Mouse (Mus musculus) erythroid progenitor cell, adult 5-6 weeks (primary cell): ENCODE data around the gene Uri1. TPM values are rescaled to one million over a fixed set of nuclear protein-coding genes. Genes with fewer than 3 reads are reported as not detected.
A peak's percentile ranks its signal among the peaks of the same experiment; 100 is the strongest.

Experiments used
- ATAC-seq: replicated peaks from 2 replicates; pipeline ENCODE4 v1.8.0; 2016; ENCODE audit warnings: moderate number of reproducible peaks, mild to moderate bottlenecking, moderate TSS enrichment, inconsistent platforms; ENCODE audit not compliant: poor library complexity, low FRiP score, severe bottlenecking
- total RNA-seq, 2 experiments: library from RNA; stranded (forward) in 1 of 2; stranded (reverse) in 1 of 2; fragments of 150-400 nt in 1 of 2; fragments of 186-747, 209-891 nt in 1 of 2; gene quantifications; 2 replicates each; pipeline versions ENCODE4 v1.2.3 to v1.2.4; 2015 to 2017; ENCODE audit warnings: low replicate concordance in 2 of 2

Uri1 gene
- 10.1 TPM in 2 replicates for total RNA-seq (2015; ENCODE audit: low replicate concordance)
- total RNA-seq (2017; ENCODE audit: low replicate concordance) = 18.2 and 18.8 TPM in 2 replicates

DNA sequence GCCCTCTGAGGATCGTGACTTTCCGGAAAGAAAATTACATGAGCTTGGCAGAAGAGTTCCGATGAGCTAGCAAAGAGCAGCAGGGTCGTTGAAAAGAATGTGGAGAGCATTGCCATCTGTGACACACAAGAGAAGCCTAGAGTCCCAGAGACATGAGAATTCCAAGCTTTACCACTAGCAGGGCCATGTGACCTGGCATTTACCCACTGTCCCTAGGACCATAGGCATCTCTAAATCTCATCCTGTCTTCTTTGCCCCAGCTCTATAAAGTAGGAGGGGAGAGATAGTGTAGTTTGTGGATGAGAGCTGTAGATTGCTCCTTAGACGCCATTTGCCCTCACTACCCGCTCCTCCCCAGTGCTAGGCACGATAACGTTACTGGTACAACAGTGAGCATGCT, at the start of gene Uri1:
Uri1 (minus strand) TSS at position 101 of the 400 bp plus-strand sequence.
- ATAC-seq = no peak

DNA sequence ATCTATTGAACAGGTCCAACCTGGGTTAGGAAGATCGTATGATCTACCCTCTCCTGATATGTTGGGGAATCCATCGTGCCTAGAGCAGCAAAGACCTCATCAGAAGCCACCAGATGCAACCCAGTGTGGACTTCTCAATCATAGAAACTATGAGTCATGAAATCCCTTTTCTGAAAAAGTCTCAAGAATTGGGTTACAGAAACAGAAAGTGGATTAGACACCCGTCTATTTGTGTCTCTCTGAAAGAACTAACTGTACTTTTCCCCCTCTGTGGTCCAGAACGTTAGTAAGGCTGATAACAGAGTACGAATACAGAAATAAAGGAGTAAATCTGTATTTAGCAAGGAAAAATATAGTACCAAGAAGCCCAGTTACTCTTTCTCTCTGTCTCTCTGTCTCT, 47.7 kb upstream of the Uri1 start:
- no peak for ATAC-seq

DNA sequence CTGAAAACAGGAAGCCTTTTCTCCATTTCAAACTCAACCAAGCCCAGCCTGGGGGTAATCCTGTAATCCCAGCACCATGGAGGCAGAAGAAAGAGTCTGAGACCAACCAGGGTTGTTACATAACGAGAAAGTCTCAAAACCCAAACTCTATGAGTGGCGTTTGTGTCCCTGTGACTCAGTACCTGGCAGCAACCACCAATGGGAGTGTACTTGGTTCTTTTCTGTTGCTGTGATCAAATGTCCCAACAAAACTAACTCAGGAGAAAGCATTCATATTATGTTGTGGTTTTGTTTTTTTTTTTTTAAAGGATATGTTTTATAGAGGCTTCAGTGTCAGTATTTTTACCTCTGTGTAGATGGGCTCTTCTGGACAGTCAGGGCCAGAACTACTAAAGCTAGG, 47.3 kb upstream of the Uri1 start:
- ATAC-seq = no peak

DNA sequence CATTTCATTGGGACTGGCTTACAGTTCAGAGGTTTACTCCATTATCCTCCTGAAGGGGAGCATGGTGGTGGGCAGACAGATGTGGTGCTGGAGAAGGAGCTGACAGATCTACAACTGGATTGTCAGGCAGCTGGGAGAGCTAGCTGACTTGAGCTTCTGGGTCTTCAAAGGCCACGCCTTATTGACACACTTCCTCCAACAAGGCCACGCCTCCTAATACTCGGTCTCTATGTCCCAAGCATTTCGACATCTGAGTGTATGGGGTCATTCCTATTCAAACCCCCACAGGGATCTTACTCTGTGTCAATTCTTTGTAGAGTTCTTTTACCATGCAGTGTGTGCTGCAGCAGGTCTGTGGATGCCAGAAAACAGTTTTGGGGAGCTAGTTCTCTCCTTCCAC, 41.1 kb upstream of the Uri1 start:
- no peak for ATAC-seq

DNA sequence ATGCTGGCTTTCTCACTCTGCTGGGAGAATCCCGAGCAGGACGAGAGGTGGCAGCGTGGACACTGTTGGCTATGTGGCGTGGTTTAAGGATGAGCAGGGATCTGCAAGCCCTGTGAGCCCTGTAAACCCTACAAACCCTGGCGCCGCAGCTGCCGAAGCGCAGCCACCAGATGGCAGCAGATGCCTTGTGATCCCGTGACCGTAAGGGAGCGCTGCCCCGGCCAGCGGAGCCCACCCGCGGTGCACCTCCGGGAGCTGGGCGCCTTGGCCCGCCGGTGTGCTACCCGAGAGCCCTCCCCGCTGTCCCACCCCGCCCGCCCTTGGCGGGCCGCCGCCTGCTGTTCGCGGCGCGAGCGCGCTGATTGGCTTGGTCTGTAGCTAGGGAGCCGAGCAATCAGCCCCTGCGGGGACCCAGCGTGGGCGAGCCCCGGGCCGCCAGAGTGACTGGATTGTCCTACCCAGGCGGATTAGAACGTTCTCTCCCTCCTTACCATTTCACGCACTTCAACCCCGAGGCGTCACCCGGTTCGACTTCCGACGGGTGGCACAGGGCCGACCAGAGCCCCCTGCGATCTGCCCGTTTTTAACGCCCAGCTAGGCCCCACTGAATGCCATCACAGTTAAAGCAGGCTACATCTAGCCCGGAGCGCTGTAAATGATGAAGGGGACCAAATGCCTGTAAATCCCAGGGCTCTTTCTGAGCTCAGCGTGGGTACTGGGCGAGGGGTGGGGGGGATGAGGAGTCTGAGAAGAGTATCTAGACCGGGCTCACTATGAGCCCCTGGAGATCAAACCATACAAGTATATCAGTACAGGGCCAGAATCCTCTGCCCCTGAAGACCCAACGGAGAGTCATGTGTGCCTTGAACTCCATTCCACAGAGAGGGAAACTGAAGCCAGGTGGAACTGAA, 38.0 kb upstream of the Uri1 start:
- peak; percentile 81 for ATAC-seq

DNA sequence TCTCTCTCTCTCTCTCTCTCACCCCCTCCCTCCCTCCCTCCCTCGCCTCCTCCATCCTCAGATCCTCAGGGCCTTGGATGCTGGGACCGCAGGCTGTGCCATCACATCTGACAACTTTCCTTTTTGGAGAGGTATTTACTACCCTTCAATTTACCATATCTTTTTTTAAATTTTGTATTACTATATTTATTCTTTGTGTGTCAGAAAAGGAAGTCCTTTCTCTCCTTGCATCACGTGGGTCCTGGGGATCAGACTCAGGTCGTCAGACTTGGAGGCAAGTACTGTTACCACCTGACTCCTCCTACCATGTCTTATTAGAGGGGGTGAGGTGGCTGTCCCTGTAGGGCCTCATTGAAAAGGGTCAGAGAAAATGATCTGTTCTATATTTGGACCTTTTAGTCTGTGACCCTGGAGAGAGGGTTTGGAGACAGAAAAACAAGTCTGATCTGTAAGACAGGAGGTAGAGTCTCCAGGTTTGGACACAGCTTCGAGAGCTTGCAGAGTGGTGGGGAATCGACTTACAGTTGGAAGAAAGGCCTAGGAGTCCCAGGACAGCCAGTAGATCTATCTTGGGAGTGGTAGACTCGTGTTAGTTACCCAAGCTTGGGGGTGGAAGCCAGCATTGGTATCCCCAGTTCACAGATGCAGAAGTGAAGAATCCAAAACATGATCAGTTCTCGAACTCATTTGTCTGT, 36.4 kb upstream of the Uri1 start:
- no peak for ATAC-seq

DNA sequence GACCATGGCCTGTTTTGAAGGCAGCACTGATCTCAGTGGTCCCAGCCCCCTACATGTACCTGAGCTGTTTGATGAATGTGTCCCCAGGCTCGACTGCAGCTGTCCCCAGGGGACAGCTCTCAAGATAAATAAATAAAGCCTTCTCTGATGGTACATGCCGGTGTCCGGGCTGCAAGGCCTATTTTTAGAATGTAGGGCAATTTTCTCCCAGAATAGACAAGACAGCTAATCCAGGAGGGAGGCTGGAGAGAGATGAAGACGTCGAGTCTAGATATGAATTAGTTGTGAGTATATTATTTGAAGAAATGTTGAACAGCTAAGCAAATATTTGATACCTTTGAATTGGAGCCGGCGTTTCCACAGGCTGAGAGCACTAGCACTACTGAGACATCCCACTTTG, 35.7 kb upstream of the Uri1 start:
- no peak for ATAC-seq

DNA sequence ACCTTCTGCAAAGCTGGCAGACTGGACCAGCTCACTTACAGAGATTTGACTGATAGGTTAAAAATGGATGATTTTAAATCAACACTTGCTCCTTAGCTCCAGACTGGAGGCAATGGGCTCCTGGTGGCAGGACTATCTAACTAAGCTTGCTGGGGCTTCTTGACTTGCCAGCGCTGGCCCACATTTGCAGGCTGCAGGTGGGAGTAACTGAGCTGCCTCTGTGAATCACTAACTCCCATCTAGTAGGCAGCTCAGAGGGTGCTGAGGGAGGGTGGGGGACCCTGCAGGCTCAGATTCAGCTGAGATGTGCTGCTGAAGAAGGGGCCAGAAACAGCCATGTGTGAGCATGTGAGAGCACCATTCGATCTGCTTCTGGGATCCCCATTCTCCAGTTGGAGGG, 32.6 kb upstream of the Uri1 start:
- ATAC-seq = no peak

DNA sequence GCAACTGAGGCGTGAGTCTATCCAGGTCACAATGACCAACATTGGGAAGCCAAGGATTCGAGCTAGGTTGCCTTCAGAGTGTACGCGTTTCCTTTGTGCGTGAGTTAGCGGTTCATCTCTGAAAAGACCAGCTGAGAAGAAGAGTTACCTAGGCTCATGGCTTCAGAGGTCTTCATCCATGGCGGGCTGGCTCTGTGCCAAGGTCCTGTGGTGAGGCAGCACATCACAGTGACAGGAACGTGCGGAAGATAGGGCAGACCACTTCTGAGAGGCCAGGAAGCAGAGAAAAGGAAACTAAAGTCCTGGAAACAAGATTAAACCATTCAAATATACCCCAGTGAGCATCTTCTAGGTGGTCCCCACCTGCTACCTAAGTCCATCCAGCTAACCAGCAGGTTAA, 30.9 kb upstream of the Uri1 start:
- no peak for ATAC-seq

DNA sequence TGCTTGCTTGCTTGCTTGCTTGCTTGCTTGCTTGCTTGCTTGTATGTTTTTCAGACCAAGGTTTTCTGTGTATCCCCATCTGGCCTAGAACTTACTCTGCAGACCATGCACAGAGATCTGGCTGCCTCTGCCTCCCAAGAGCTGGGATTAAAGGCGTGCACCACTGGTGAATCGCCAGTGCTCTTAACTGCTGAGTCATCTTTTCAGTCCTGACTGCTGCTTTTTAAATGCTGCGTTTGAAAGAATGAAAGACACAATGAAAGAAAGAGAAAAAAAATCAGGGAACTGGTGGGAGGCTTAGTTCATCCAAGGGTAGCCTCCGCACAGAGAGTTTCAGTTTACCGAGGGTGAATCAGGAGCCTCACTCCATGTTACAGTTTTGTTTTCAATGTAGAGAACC, 23.9 kb upstream of the Uri1 start:
- no peak for ATAC-seq

DNA sequence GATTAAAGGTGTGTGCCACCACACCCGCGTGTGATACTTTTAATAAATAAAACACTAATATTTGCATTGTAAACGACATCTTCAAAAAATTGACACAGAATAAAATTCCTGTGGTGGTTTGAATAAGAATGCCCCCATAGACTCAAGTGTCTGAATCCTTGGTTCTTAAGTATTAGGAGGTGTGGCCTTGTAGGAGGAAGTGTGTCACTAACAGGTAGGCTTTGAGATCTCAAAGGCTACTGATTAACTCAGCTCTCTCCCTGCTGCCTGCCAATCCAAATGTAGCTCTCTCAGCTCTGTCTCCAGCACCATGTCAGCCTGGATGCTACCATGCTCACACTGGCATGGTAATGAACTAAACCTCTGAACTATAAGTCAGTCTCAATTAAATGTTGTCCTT, 17.9 kb upstream of the Uri1 start:
- no peak for ATAC-seq

DNA sequence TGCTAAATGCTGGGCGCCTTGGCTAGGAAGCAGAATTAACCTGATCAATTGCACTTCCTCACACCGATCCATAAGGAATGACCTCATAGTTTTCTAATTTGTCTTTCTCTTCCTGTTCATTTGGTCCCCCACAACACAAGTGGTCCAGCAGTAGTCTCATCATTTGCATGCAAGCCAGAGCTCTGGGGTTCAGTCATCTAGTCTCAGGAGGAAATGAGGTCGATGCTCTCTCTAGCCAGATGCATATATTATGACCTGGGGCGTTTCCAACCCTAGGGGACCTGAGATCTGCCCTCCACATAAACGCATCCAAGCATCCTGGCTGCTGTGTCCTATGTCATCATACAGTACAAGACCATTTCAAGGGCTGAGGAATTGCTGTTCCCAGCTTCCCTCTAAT, 14.2 kb upstream of the Uri1 start:
- no peak for ATAC-seq

DNA sequence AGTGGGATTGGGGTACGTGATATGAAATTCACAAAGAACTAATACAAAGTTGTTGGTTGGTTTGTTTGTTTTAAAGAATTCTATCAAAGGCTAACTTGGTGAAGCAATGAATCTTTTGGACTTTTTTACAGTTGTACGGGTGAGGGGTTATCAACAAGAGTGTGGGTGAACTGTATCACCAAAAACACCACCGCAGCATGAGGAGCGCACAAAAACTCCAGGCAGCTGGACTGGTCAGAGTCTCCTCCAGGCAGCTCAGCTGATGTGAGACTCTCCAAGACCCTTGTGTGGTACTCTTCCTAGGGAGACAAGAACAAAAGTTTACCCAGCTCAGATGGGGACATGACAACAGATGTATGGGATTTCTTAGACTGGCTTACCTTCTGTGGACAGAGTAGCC, 7.8 kb upstream of the Uri1 start:
- ATAC-seq = no peak

DNA sequence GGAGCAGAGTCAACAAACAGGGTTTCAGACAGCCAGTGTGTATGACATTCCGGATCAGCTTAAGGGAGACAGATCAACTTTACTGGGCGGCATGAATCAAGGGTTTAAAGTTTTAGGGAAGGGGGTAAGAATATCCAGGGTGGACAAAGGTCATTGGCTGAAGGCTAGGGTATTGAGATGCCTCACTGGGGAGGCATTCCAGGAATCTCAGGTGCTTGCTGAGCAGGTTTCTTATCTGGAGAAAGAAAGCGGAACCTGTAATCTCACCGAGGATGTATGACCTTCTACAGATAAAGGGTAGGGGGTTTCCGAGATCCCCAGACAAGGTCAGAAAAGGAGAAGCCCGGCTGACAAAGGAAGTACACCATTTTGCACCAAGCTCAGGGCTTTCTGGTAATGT, 7.3 kb upstream of the Uri1 start:
- no peak for ATAC-seq

DNA sequence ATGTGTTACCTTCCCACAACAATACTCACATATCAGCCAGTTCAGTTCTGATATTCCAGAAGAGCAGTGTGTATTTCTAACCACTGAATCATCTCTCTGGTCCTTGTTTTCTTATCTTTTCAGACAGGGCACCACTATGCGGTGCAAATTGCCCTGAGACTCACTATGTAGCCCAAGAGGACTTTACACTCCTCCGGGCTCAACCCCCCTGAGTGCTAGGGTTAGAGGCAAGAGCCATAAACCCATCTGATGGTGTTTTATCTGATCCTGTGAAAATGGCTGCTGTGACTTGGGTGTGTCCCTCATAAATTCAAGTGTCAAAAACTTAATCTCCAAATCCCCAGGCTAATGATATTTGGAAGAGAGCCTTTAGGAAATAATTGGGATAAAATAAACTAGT, 6.6 kb upstream of the Uri1 start:
- no peak for ATAC-seq

DNA sequence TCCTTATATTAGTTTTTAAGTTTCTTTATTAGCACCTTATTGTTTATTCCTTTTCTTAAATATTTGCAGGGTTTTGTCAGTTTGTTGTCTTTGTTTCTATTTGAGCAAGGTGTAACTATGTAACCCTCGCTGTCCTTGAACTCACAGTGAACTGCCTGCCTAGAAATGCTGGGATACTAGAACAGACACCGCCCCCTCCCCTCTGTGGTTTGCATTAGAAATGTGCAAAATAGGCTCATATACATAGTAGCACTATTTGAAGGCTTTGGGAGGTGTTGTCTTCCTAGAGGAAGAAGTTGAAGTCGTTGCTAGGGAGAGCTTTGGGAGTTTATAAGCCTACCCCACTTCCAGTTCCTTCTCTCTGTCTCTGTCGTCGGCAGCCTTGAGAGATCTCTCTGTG, 5.7 kb upstream of the Uri1 start:
- ATAC-seq = no peak

DNA sequence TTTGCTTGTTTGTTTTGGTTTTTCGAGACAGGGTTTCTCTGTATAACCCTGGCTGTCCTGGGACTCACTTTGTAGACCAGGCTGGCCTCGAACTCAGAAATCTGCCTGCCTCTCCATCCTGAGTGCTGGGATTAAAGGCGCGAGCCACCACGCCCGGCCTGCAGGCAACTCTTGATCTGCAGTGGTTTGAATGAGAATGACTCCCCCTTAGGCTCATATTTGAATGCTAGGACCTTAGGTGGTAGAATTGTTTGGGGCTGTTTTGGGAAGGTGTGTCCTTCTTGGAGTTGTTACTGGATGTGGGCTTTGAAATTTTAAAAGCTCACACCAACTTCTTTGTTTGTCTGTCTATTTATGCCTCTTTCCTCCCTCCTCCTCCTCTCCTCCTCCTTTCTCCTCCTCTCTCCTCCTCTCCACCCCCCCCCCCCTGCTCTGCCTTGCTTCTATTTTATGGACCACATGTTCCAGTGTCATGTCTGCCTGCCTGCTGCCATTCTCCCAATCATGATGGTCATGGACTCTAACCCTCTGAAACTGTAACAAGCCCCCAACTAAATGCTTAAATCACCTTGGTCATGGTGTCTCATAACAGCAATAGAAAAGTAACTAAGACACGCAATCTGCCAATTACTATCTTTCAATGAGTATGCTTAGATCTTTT, 4.7 kb upstream of the Uri1 start:
- ATAC-seq = no peak

DNA sequence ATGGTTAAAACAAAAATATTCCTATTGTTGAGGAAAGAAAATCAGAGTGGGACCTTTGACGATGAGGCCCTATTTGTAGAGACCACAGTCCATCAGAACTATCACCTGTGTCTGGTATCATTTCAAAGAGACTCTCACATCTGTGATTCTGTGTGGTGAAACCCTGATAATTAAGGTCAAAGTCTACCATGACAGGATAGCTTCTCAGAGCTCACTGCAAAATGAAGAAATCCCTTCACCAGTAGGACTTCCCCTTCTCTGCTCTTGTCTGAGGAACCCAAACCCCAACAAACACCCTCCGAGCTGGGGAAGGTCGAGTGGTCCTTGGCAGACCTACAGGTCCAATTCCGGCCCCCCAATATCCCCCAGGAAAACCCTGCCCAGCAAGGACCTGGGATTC, 1.5 kb upstream of the Uri1 start:
- ATAC-seq = no peak

DNA sequence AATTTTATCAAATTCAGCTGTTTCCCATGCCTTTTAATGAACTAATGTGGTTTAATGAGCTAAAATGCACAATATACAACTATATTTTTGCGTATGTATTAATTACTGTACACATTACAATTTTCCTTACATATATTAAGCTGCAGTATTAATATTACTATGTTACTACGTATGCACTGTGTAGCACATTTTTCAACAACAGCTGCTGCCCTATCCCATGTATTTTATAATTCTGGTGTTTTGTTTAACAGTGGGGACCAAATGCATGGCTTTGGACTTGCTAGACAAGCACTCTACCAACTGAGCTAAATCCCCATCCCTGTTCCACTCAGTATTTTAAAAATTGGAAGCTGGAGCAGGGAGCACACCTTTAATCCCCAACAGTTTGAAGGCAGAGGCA, 3.6 kb downstream of the Uri1 start:
- ATAC-seq = no peak

DNA sequence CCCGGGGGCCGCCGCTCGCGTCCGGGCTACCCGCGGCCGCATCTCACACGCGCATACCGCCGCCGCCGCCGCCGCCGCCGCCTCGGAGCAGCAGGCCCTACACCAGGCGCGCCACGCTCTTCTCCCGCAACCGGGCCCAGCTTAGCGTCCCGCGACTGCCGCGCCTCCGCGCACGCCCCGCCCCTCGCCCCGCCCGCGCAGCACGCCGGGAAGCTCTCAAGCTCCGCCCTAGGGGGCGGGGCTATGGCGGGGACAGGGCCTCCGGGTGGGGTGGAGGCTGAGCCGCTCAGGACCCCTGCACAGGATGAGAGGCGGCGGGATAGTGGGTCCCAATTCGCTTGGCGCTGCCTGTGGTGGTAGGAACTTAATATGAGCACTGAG, 4.0 kb downstream of the Uri1 start:
- ATAC-seq = peak; percentile 89
